Mouse (Mus musculus) erythroblast, embryonic 14.5 days (primary cell): ENCODE measurements around the gene Slc16a13.

Source experiments
- GATA1 ChIP-seq: IDR thresholded peaks from 2 replicates; pipeline ENCODE4 v1.6.1; 2012; ENCODE audit warnings: low read length, inconsistent platforms, mixed read lengths
- TAL1 ChIP-seq: IDR thresholded peaks from 3 replicates; pipeline ENCODE4 v1.6.1; 2012; ENCODE audit warnings: low read length, inconsistent platforms, mixed read lengths

- TF ChIP-seq GATA1 = no peak
- TF ChIP-seq TAL1 = no peak
These were observed 49.0 kb downstream of the Slc16a13 start for GRCm38 (mm10) chr11:70171847-70172246.
